ENCODE assay signal across 7 mouse cellular contexts in genomic region chr16:97995849-97996615, GRCm38 (mm10). TPM values are rescaled to one million over a fixed set of nuclear protein-coding genes. Genes with fewer than 3 reads are reported as not detected.
A peak's percentile ranks its signal among the peaks of the same experiment; 100 is the strongest.
DNase-seq lines count a peak whose midpoint lies in the region; ATAC-seq and TF ChIP-seq lines count a peak whose summit lies in the region.

No protein-coding gene starts in this region.

- peak; percentile 13 for DNase-seq in CD4-positive helper T cell, adult 2 months (ENCODE audit: low read depth, low spot score)
- DNase-seq in G1E (ENCODE audit: low spot score), result no peak
- DNase-seq in skeletal muscle tissue, adult 2 months (ENCODE audit: low read depth, low spot score), result peak; percentile 7
- DNase-seq in T-cell, adult 2 months (ENCODE audit: low spot score), result no peak

- peak overlapping the region; percentile 54; the same call in 1 of the 2 replicates for H3K9ac ChIP-seq in forebrain, embryonic 12.5 days
- peak overlapping the region; percentile 49; the same call in 1 of the 2 replicates for H3K9ac ChIP-seq in hindbrain, embryonic 15.5 days
- H3K9ac ChIP-seq in liver, embryonic 15.5 days, result 0 out of 2 replicates have a peak overlapping the region, but pooled peaks have one; percentile 52

- TF ChIP-seq CTCF in G1E (IDR thresholded peaks at IDR 0.05; ENCODE audit: low read depth, low read length), result no peak

- no peak overlapping the region for H3K27ac ChIP-seq in forebrain, embryonic 12.5 days
- H3K27ac ChIP-seq in hindbrain, embryonic 15.5 days (replicated peaks), result no peak overlapping the region
- H3K27ac ChIP-seq in liver, embryonic 15.5 days (replicated peaks), result peak overlapping the region; percentile 85

- H3K9me3 ChIP-seq in G1E (replicated peaks), result peaks cover 15% of the 10 kb centered on the region
- H3K9me3 ChIP-seq in forebrain, embryonic 12.5 days, result peaks cover 9% of the 10 kb centered on the region; the same call in 1 of the 2 replicates
- H3K9me3 ChIP-seq in hindbrain, embryonic 15.5 days, result no peaks in the 10 kb centered on the region
- H3K9me3 ChIP-seq in liver, embryonic 15.5 days (replicated peaks), result no peaks in the 10 kb centered on the region

- H3K4me2 ChIP-seq in forebrain, embryonic 12.5 days, result peak overlapping the region; percentile 81
- H3K4me2 ChIP-seq in hindbrain, embryonic 15.5 days, result peak overlapping the region; percentile 76
- peak overlapping the region; percentile 70 for H3K4me2 ChIP-seq in liver, embryonic 15.5 days

- H3K36me3 ChIP-seq in G1E (replicated peaks), result peaks cover 18% of the 10 kb centered on the region
- no peaks in the 10 kb centered on the region for H3K36me3 ChIP-seq in forebrain, embryonic 12.5 days (replicated peaks)
- 0 out of 2 replicates have a peak, but pooled peaks cover 7% of the 10 kb centered on the region for H3K36me3 ChIP-seq in hindbrain, embryonic 15.5 days
- H3K36me3 ChIP-seq in liver, embryonic 15.5 days (replicated peaks), result peaks cover 4% of the 10 kb centered on the region; the same call in 1 of the 2 replicates

- WGBS in forebrain, embryonic 12.5 days, result 14% methylated on average over 1 of the region's 1 CpGs
- 7% methylated on average over 1 of the region's 1 CpGs for WGBS in hindbrain, embryonic 15.5 days
- WGBS in liver, embryonic 15.5 days (ENCODE audit: insufficient replicate concordance), result 13% methylated on average over 1 of the region's 1 CpGs

- H3K27me3 ChIP-seq in G1E (ENCODE audit: insufficient read depth, low read length), result 0 out of 2 replicates have a peak, but pooled peaks cover 4% of the 10 kb centered on the region
- peaks cover 3% of the 10 kb centered on the region; the same call in 1 of the 2 replicates for H3K27me3 ChIP-seq in forebrain, embryonic 12.5 days
- H3K27me3 ChIP-seq in hindbrain, embryonic 15.5 days, result 0 out of 2 replicates have a peak, but pooled peaks cover 2% of the 10 kb centered on the region
- no peaks in the 10 kb centered on the region for H3K27me3 ChIP-seq in liver, embryonic 15.5 days

- ATAC-seq in G1E (ENCODE audit: extremely low read depth, insufficient number of reproducible peaks, low FRiP score, poor library complexity, severe bottlenecking), result no peak
- no peak for ATAC-seq in forebrain, embryonic 12.5 days (ENCODE audit: low FRiP score)
- ATAC-seq in hindbrain, embryonic 15.5 days (ENCODE audit: low FRiP score, low read depth), result no peak
- no peak for ATAC-seq in liver, embryonic 15.5 days (ENCODE audit: insufficient read depth)

- peak overlapping the region; percentile 77 for H3K4me3 ChIP-seq in G1E (ENCODE audit: low read depth, low read length)
- peak overlapping the region; percentile 57 for H3K4me3 ChIP-seq in forebrain, embryonic 12.5 days (replicated peaks)
- peak overlapping the region; percentile 53 for H3K4me3 ChIP-seq in hindbrain, embryonic 15.5 days
- peak overlapping the region; percentile 70 for H3K4me3 ChIP-seq in liver, embryonic 15.5 days (replicated peaks)

- H3K4me1 ChIP-seq in G1E (ENCODE audit: insufficient read depth, low read depth, low read length), result peaks cover 20% of the 10 kb centered on the region
- peaks cover 13% of the 10 kb centered on the region for H3K4me1 ChIP-seq in forebrain, embryonic 12.5 days
- H3K4me1 ChIP-seq in hindbrain, embryonic 15.5 days (replicated peaks), result peaks cover 14% of the 10 kb centered on the region
- peaks cover 26% of the 10 kb centered on the region for H3K4me1 ChIP-seq in liver, embryonic 15.5 days (replicated peaks)

RNA-seq across cellular contexts. Expression of gene B230307C23Rik, which starts 1.1 kb away (rescaled TPM):
- total RNA-seq in G1E (2014; fragmentation: Nextera tagmentation), result 28.1 and 31.3 TPM in 2 replicates
- total RNA-seq in G1E (2017), result 56.0 and 103 TPM in 2 replicates
- 2.5 and 2.7 TPM in 2 replicates for polyA plus RNA-seq in G1E (2012)
- 18.8 and 18.9 TPM in 2 replicates for polyA plus RNA-seq in forebrain, embryonic 12.5 days (2016; fragmentation: Nextera tagmentation; extraction: Ambion mirVana)
- polyA plus RNA-seq in hindbrain, embryonic 15.5 days (2015; fragmentation: Nextera tagmentation; extraction: Ambion mirVana), result 17.8 and 21.2 TPM in 2 replicates
- polyA plus RNA-seq in liver, embryonic 15.5 days (2015; fragmentation: Nextera tagmentation; extraction: Ambion mirVana), result 9.8 and 11.0 TPM in 2 replicates

RNA-seq across cellular contexts. Expression of gene Zbtb21, which starts 33.6 kb away (rescaled TPM):
- total RNA-seq in G1E (2014; fragmentation: Nextera tagmentation) (14.9 and 25.3 TPM in 2 replicates), G1E (2017) (11.1 and 12.0 TPM in 2 replicates)
- 18.7 and 19.1 TPM in 2 replicates for polyA plus RNA-seq in G1E (2012)
- 14.2 and 14.3 TPM in 2 replicates for polyA plus RNA-seq in forebrain, embryonic 12.5 days (2016; fragmentation: Nextera tagmentation; extraction: Ambion mirVana)
- 10.0 and 12.7 TPM in 2 replicates for polyA plus RNA-seq in hindbrain, embryonic 15.5 days (2015; fragmentation: Nextera tagmentation; extraction: Ambion mirVana)
- polyA plus RNA-seq in liver, embryonic 15.5 days (2015; fragmentation: Nextera tagmentation; extraction: Ambion mirVana), result 3.3 and 3.8 TPM in 2 replicates

RNA-seq across cellular contexts. Expression of gene C2cd2, which starts 33.6 kb away (rescaled TPM):
- total RNA-seq in G1E (2014; fragmentation: Nextera tagmentation) (9.8 and 15.1 TPM in 2 replicates), G1E (2017) (7.3 and 10.4 TPM in 2 replicates)
- 19.5 and 19.7 TPM in 2 replicates for polyA plus RNA-seq in G1E (2012)
- polyA plus RNA-seq in forebrain, embryonic 12.5 days (2016; fragmentation: Nextera tagmentation; extraction: Ambion mirVana), result 13.0 and 14.5 TPM in 2 replicates
- 16.7 and 19.6 TPM in 2 replicates for polyA plus RNA-seq in hindbrain, embryonic 15.5 days (2015; fragmentation: Nextera tagmentation; extraction: Ambion mirVana)
- 5.5 and 6.0 TPM in 2 replicates for polyA plus RNA-seq in liver, embryonic 15.5 days (2015; fragmentation: Nextera tagmentation; extraction: Ambion mirVana)

Comparison
In these comparisons a context has a peak if more than half of its experiments do, and no peak if none do; other contexts are left out.
1. DNase-seq: peak in CD4-positive helper T cell, adult 2 months (single experiment) and skeletal muscle tissue, adult 2 months (single experiment); none in G1E (single experiment) and T-cell, adult 2 months (single experiment).
2. Peak in every context shown above with its lines, with median percentiles within 50 percentile points of each other: H3K4me3 ChIP-seq, H3K4me2 ChIP-seq and H3K9ac ChIP-seq.